Mouse (Mus musculus): ENCODE results near the gene Proser2. TPM values are rescaled to one million over a fixed set of nuclear protein-coding genes. Genes with fewer than 3 reads are reported as not detected.

The Proser2 gene
- 0.15 TPM in 1 of 2 replicates, not detected in the other for total RNA-seq (2015)
- not detected in 2 replicates for total RNA-seq (2017)

DNA sequence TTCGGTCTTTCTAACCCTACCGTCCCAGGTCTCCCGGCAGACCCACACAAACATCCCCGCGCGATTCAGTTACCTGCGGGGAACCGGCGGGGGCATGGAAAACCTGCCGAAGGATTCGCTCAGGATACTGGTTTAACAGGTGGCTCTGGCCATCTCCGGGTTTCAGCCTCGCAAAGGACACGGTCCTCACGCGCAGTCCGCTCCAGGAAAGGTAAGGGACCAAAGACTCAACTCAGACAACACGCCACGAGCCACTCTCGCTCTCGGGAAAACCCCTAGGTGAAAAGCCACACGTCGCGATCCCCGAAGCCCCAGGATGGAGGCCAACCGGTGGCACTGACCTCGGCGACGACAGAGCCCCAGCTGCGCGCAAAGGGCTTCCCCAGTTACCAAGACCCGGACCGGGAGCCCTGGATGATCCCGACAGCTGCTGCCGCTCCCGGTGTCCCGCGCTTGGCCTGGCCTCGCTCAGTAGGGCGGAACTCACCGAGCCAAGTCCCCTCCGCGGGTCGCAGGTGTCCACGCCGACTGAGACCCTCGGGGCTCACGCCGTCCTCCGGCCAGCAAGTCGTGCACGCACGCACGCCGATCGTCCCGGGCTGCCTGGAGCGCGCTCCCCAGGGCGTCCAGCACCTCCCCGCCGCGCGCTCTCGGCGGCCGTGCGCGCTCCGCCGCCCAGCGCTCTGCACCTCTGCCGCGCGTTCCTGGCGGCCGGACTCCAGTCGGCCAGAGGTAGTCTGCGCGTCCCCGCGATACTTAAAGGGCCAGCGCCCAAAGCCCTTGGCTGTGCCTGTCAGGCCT lies at the start of gene Proser2:
Proser2 (minus strand) TSS at position 657 of the 801 bp plus-strand sequence.
- peak; percentile 77 for ATAC-seq (replicated peaks; ENCODE audit: poor library complexity)

DNA sequence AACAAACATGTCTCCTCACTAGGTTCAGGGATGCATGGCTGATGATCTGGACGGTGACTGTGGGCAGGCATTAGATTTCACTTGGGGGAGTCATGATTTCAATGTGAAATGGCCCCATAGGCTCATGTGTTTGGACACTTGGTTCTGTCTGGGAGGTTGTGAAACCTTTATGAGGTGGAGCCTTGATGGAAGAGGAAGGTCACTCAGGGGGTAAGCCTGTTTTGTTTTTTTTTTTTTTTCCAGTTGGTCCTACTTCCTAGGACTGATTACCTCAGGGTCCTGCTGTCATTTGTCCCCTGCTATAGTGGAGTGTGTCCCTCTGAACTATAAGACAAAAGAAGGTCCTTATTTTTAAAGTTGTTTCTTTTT lies 49.7 kb upstream of the Proser2 start:
- peak; percentile 76 for ATAC-seq (replicated peaks; ENCODE audit: poor library complexity)

DNA sequence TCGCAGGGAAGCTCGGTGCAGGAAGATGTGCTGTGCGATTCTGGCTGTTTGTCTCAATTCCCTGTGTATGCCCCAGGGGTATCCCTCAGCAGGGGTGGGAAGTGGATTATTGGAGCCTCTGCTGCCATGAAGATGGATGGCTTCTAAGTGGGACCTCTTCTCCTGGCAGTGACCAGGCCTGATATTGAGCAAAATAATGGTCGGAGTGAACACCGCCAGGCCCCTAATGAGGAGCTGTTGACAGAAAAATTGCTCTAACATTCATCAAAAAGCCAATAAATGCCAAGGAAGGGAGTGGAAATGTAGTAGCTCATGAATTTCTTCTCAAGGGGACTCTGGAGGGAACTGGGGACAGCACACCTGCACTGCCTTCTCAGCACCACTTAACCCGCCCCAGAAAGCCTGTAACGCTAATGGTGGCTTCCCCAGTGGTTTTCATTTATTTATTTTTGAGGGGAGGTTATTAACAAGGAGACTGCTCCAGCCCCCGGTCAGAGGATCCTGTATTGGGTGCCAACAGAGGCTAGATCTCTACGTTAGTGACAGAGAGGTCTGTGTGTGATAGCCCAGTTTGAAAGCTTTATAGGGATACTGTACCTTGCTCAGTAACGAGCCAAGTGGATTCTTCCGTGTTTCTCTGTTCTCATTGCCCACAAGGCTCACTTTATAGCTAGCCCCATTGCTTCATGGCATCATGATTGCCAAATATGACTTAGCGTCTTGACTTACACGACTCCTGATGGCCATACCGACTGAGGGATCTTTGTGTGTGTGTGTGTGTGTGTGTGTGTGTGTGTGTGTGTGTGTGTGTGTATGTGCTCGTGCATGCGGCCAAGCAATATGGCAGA lies 49.1 kb upstream of the Proser2 start:
- ATAC-seq (replicated peaks; ENCODE audit: poor library complexity): peak; percentile 52; the same call in 1 of the 2 replicates

DNA sequence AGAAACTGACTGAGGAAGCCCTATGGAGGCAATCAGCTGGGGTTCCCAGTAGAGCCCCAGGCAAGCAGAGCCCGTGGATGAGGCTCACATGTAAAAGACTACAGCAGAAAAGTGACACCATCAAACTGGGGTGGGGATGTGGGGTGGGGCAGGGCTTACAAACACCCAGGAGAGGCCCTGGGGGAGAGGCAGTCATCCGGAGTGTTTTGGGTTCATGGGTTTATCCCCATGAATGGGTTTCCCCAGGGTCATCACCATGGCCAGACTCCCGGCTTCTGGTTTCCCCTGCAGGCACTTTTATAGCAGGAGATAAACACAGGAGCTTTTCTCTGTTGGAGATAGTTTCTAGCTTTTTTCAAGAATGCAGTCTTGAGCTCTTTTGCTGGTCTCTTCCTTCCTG lies 43.0 kb upstream of the Proser2 start:
- ATAC-seq (replicated peaks; ENCODE audit: poor library complexity): no peak

DNA sequence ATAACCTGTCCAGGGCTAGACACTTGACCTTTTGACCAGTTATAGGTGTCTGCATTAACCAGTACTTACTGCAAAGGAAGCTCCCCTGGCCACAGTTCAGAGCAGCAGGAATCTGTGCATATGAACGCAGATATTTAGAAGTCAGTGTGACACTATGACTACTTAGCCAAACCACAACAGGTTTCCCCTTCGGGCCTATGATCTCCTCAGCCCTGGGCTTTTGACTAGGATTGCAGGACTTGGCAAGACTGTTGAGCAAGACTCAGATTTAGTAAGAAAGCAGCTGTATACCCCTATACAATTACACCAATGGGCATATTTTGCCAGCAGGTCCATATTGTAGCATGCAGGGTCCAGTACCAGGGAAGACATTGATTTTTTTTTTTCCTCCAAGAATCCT lies 38.5 kb upstream of the Proser2 start:
- ATAC-seq (replicated peaks; ENCODE audit: poor library complexity): 0 out of 2 replicates have a peak, but pooled peaks have one; percentile 10

DNA sequence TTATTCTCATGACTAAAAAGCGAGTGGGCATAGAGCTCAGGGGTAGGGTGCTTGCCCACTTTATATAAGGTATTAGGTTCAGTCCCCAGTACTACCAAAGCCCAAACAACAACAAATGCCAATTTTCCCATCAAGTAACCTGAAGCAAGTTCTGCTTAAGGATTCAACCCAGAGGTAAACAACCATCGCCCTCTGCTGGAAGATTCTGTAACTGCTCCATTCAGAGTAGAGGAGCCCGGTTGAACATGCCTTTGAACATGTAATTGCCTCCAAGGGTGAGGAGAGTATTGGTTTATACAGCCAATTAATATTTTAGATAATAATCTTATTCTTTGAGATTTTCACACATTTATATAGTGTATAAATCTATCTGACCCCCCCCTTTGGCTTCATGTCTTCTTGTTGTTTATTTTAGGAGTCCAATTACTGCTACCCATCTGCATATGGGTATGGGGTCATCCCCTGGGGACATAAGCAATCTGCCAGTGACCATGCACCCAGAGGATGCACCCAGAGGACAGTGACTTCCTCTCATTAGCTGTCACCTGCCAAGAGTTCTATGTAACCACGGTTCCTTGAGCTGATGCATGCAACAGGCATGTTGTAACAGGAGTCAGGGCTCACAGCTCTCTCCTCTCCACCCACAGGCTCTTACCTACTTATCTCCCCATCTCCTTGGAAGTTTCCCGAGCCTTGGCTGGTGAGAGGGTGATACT lies 38.0 kb upstream of the Proser2 start:
- peak; percentile 70 for ATAC-seq (replicated peaks; ENCODE audit: poor library complexity)

DNA sequence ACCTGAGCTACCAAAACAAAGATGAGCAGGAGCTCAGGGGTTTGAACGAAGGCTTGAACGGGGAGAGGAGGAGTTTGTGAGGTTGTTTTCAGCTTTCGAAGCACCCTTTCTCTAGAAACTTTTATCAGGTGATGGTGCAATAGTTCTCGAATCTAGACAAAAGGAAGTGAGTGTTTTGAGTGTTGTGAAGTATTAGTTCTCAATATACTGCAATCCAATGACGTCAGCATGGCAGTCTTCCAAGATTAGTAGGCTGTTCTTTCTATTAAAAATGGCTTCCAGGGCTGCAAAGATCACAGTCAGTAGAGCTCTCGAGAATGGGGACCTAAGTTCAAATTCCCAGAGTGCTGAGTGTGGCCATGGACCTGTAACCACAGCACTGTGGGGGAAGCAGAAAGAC lies 35.8 kb upstream of the Proser2 start:
- peak; percentile 44 for ATAC-seq (replicated peaks; ENCODE audit: poor library complexity)

DNA sequence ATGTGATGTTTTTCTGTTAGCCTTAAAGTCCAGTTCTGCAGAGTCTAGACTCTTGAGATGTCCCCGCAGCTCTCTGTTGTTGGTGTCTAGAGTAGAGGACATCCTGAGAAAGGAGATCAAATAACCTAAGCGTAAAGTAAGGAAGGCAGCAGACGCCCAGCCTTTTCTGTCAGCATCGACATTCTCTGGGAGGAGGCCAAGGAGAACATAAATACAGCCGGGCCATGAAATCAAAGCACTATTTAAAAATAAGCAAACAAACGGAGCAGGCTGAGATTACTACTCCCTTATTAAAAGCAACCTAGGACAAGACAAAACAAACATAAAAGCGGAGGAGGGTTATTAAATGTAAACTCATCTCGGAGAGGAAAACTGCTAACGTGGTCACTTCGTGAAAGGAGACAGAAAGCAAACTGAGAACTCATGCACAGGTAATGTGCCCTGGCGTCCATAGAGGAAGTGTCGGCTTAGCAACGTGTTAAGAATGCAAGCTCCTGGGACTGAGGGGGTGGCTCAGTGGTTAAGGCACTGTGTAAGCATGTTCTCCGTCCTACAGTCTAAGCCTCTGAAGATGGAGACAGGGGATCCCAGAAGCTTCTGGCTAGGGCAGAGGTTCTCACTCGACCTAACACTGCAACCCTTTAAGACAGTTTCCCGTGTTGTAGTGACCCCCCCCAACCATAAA lies 34.7 kb upstream of the Proser2 start:
- ATAC-seq (replicated peaks; ENCODE audit: poor library complexity): no peak

DNA sequence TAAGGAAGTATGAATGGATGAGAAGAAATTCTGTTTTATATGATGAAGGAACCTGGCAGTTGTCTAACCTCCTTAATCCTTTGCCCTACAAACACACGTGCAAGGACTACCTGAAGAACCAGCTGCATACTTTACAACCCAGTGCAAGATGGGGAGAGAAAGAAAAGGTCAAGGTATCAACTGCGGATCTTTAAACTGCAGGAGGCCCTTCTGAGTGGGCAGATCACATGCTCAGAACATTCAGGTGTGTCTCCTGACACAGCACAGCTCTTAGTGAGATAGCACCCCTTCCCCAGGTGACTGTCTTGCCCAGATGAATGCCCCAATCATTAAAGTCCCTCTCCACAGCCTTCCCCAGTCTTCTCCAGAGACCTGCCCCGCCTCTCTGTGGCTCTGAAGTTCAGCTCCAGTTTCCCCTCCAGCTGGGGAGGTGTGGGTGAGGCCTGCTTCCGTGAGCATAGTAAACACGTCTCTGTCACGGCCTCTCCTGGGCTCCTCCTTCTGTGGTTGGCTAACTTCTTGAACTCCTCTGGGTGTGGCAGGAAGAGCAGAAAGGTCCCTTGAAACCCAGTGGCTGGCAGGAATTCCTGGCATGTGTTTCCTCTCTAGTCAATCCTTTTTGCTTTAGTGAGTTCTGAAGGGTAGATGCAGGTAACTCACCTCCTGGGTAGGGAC lies 32.5 kb upstream of the Proser2 start:
- peak; percentile 81 for ATAC-seq (replicated peaks; ENCODE audit: poor library complexity)

DNA sequence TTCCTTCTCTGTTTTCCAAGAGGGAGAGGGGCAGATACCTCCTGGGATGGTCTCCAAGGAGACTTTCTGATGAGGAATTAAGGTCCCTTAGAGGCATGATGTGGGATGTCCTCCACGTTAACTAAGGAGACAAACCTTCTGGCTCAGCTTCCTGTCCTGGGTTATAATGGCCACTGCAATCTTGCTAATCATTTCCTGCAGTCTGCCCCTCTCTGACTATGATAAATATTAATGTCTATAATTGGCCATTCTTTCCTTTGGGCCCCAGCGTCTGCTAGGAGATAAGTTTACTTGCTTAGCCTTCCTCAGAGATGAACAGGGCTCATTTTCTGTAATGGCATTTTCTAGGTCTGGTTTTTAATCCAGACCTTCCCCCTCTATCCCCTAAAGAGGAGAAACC lies 29.7 kb upstream of the Proser2 start:
- ATAC-seq (replicated peaks; ENCODE audit: poor library complexity): peak; percentile 30; the same call in 1 of the 2 replicates

DNA sequence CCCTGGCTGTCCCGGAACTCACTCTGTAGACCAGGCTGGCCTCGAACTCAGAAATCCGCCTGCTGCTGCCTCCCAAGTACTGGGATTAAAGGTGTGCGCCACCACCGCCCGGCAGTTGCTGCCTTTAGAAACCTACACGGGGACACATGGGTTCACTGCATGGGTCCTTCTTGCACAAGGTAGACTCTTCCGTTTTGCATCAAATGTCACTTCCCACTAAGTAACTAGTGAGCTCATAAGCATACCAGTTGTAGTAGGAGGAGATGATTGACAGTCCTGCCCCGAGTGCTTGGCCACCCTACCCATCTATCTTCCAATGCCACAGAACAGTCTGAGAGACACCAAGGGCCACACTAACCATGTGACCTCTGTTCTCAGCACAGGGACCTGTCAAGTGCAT lies 29.2 kb upstream of the Proser2 start:
- peak; percentile 40 for ATAC-seq (replicated peaks; ENCODE audit: poor library complexity)

DNA sequence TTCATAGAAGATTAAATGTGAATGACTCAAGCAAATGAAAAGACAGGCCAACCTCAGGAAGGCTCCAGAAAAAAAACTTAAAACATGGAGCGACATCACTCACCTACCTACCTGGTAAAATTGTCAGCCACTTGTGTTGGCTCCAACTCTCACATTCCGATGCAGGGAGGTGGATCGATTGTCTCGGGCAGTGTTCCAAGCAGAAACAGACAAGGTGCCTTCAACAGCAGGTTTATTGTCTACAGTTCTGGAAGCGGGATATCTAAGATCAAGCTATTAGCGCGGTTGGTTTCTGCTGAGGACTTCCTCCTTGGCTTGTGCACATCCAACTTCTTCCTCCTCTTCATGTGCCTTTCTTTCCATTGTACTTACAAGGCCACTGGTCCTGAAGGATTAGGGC lies 27.6 kb upstream of the Proser2 start:
- no peak for ATAC-seq (replicated peaks; ENCODE audit: poor library complexity)

DNA sequence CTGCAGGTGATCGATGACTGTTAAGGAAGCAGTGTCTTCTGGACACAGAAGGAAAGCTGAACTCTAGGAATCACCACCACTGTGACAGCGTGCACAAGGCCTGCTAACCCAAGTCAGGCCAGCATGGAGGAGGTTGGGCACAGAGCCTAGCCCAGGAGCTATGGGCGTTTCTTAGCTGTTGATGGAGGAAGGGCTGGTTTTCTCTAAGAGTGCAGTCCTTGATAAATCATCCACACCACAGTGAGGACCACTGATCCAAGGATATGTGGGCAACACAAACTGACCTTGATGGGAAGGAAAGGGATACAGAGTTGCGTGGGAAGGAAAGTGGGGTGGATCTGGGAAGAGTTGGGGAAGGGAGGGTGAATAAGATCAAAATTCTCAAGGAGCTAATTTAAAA lies 27.2 kb upstream of the Proser2 start:
- no peak for ATAC-seq (replicated peaks; ENCODE audit: poor library complexity)

DNA sequence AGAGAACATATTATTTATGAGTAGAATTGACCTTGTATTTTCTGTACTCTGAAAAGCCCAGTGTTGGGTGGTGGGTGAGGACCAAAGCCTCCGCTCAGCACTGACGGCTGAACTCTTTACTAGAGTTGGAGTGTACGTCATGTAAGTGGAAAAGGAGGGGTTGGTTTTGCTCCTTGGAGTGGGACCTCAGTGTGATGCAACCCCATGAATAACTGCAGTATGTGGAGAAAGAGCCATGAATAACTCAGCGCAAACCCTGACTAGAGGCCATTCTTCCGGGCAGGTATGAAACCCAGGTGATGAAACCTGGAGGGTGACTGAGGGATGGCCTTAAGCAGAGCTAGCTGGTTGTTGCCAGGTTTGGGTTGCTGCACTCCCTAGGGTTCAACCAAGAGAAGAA lies 19.8 kb upstream of the Proser2 start:
- no peak for ATAC-seq (replicated peaks; ENCODE audit: poor library complexity)

DNA sequence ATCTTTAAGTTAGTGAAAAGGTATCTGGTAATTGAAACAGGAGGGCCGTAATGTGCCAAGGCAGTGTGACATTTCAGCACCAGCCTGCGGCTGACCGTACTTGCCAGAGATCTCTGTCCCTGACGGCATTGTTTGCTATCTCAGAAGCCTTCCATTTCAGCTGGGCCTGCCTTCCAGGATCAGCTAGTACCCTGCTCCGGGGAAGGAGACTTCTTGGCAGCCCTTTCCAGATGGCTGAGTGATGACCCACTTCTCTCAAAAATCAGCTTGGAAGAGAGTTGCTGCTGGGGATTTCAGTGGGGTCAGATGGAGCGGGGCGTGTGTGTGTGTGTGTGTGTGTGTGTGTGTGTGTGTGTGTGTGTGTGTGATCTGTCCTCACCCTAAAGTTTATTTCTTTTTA lies 16.9 kb upstream of the Proser2 start:
- no peak for ATAC-seq (replicated peaks; ENCODE audit: poor library complexity)

DNA sequence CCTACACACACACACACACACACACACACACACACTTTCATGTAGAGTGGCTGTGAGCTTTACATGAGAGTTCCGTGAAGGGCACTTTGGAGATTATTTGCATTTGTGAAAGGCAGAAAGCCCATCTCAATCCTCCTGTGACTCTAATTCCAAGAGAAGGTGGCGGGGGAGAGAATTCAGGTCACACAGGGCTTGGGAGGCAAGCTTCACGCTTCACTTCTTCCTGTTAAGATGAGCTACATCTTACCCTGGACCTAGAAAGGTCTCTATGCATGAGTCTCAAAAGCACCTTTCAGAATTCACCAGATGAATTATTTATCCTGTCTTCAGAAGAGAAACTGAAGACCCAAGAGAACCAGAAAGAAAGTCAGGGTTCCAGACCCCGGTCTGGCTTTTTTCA lies 16.2 kb upstream of the Proser2 start:
- ATAC-seq (replicated peaks; ENCODE audit: poor library complexity): no peak

DNA sequence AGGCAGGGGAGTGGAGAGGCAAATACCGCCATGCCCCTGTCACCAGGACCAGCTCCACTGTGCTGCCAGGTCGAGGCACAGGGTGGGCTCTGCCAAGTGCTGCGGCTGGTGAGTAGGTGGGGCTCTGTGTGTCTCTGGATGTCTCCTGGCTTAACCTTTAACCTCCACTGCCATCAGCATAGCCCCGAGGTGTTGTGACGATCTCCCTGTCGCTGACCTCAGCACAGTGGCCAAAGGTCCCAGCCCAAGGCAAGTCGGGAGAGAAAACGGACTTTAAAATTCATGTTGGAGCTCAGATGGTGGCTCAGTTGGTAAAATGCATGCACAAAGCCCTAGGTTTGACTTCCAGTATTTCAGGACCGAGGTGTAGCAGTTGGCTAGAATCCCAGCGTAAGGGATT lies 15.6 kb upstream of the Proser2 start:
- no peak for ATAC-seq (replicated peaks; ENCODE audit: poor library complexity)

DNA sequence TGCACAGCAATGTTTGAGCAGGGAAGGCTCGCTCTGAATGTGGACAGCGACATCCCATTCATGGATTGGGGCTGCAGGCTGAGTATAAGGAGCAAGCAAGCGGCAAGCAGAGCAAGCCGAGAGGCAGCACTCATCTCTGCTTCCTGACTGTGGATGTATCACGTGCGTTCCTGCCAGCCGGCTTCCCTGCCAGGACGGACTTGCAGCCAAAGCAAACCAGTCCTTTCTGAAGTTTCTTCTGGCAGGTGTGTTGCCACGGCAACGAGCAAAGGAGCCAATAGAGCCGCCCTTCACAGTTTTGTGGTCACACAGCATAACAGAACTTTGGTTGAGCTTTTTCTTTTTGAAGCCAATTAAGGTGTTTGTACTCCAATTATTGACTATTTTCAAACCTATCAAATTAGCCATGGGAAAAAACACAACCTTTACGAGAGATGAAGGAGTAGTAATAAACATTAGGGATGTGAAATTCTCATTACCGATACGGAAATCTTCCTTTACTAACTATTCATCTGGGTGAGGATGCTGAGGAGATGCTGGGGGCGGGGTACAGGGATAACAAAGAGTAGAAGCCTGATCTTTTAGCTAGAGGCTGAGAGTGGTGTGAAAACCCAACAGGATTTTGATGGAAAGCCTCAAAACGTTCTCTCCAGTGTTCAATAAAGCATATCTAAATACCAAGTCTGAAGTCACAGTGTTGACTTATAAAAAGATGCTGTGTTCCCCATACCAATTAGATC lies 13.1 kb upstream of the Proser2 start:
- ATAC-seq (replicated peaks; ENCODE audit: poor library complexity): no peak

DNA sequence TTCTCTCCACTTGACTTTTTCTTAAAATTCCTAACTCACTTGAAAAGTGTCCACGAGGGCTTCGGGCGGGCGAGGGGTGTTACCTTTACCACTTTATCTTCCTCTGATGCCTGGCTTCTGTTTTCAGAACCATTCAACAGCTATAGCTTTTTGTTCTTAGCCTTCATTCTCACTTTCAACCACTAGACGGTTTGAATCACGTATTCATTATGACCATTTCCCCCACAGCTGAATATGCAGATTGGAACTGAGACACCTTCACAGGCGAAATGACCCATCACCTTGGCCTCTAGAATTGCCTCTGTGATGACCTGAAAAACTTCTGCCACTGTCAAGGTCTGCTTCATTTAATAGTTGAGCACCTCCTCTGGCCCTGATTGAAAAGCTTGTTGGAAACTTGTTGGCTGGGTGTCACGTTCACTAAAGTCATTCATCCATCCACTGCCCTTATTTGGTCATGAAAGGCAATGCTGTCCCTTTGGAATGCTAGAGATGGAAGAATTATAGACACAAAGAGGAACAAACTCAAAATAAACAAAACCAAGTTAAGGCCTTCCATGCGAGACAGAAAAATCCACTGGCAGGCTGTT lies 10.7 kb upstream of the Proser2 start:
- no peak for ATAC-seq (replicated peaks; ENCODE audit: poor library complexity)
